Mouse (Mus musculus): Measurements from ENCODE around the gene Sccpdh.

- TF ChIP-seq CTCF (IDR thresholded peaks at IDR 0.05; ENCODE audit: borderline replicate concordance, control insufficient read depth, extremely low read depth, insufficient read depth, low read length, poor library complexity) (no peak), POLR2A (IDR thresholded peaks at IDR 0.05; ENCODE audit: control insufficient read depth, extremely low read depth, insufficient read depth, low read length, poor library complexity) (no peak)
Observed at GRCm38 (mm10) chr1:179649324-179649723, 18.7 kb upstream of the Sccpdh start.
